Mouse (Mus musculus) sigmoid colon, adult 10 weeks (tissue): ENCODE results near the gene Tmem132b. TPM values are rescaled to one million over a fixed set of nuclear protein-coding genes. Genes with fewer than 3 reads are reported as not detected.

Experiments
- polyA plus RNA-seq: library from polyadenylated mRNA; stranded (reverse); fragments of 350-450 nt; fragmentation: Illumina TruSeq; extraction: RNeasy Lipid Tissue Mini Kit (QIAGEN cat#74804); gene quantifications from one replicate; pipeline ENCODE4 v1.2.3, GENCODE M21; 2014; ENCODE audit warnings: low read depth, low replicate concordance

The Tmem132b gene
- polyA plus RNA-seq = 0.06 TPM

DNA sequence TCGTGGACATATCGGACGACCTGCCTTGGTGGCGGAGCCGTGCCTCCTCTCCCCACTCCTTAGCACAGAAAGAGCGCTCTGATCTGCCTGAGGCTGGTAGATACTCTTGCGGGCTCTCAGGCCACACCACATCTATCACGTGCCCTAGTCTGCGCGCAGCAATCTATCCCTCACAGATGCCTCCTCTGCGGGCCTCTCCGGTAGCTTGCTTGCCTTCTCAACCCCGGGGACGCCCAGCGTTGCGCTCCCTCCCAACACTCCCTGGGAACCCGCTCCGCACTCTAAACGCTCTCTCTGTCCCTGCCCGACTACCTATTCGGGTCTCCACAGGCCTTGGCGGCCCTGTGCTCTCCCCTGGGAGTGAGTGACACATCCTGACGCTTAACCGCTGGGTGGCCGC is at the start of gene Tmem132b:
Tmem132b (plus strand) TSS at position 141 of the 400 bp plus-strand sequence.

Other genes starting within 250 kb of the Tmem132b start
- 3.3 TPM for gene Scarb1, start 190.7 kb upstream of the Tmem132b start, polyA plus RNA-seq
- gene Gm10382, start 142.5 kb upstream of the Tmem132b start, polyA plus RNA-seq = not detected
- 15.6 TPM for gene Ubc, start 141.6 kb upstream of the Tmem132b start, polyA plus RNA-seq
- 2.2 TPM for gene Dhx37, start 97.7 kb upstream of the Tmem132b start, polyA plus RNA-seq
- 5.4 TPM for gene Bri3bp, start 90.2 kb upstream of the Tmem132b start, polyA plus RNA-seq
- 6.1 TPM for gene Aacs, start 56.0 kb upstream of the Tmem132b start, polyA plus RNA-seq